Mouse (Mus musculus): ENCODE data around the gene Fam84a. TPM values are rescaled to one million over a fixed set of nuclear protein-coding genes. Genes with fewer than 3 reads are reported as not detected.

Fam84a gene
- polyA plus RNA-seq (2015; fragmentation: Nextera tagmentation; extraction: Ambion mirVana), result 41.8 and 48.4 TPM in 2 replicates

DNA sequence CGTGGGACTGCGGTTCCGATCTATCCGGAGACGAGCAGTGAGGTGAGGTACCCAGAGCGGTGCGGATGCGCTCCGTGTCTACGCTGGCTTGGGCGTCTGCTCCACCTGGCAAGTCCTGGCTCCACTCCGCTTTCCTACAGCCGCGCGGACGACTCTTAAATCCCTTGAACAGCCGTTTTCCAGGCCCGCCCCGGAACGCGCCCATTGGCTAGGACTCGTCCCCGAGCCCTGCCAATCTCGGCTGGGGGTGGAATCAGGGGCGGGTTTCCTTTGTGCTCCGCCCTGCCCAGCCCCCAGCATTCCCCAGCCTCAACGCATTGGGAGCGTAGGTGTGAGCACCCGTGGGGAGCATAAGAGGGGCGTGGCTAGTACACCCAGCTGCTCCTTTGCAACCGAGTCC is at the start of gene Fam84a:
TSS of gene Fam84a (minus strand) at position 134 of the 400 bp plus-strand sequence.
- Histone ChIP-seq H3K4me2 (replicated peaks) (peak within 1 kb of the TSS; percentile 95), H3K9me3 (no peaks in the 10 kb centered on the region), H3K4me3 (replicated peaks) (peak within 1 kb of the TSS; percentile 69), H3K4me1 (replicated peaks) (peaks cover 32% of the 10 kb centered on the region), H3K27ac (peak within 1 kb of the TSS; percentile 71), H3K36me3 (no peaks in the 10 kb centered on the region), H3K9ac (replicated peaks) (peak within 1 kb of the TSS; percentile 71), H3K27me3 (peaks cover 7% of the 10 kb centered on the region; the same call in 1 of the 2 replicates)
- WGBS, result under 1% methylated on average over 31 of the region's 31 CpGs
- ATAC-seq, result peak; percentile 99

DNA sequence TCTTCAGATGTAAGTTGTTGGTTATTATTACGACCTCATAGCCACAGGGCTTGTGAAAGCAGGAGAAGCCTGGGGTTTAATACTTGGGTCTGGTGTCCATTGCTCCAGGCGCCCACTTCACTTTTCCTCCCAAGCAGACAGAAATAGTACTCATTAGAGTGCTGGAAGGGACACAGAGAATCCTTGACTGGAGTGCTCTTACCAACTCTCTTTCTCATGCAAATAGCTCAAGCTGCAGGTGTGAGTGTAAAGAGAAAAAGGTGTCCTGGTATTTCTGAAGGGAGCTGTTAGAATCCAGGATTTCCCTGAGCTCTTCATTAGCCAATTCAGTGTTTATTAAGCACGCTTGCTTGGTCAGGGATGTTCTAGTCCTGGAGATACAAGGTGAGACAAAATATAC is 43.6 kb upstream of the Fam84a start:
- Histone ChIP-seq H3K4me3 (replicated peaks) (no peak overlapping the region), H3K9ac (replicated peaks) (no peak overlapping the region), H3K36me3 (no peaks in the 10 kb centered on the region), H3K9me3 (no peaks in the 10 kb centered on the region), H3K4me1 (replicated peaks) (no peaks in the 10 kb centered on the region), H3K4me2 (replicated peaks) (no peak overlapping the region), H3K27ac (no peak overlapping the region), H3K27me3 (no peaks in the 10 kb centered on the region)
- WGBS, result 72% methylated on average over 3 of the region's 3 CpGs
- ATAC-seq, result no peak

GRCm38 (mm10) chr12:14186689-14187195 is 34.9 kb upstream of the Fam84a start:
- no peaks in the 10 kb centered on the region for H3K4me1 ChIP-seq (replicated peaks)
- 88% methylated on average over 3 of the region's 3 CpGs for WGBS

GRCm38 (mm10) chr12:14165713-14166112 is 13.9 kb upstream of the Fam84a start:
- no peaks in the 10 kb centered on the region for H3K36me3 ChIP-seq
- WGBS, result 80% methylated on average over 2 of the region's 2 CpGs

More at GRCm38 (mm10) chr12:14186689-14187195, 34.9 kb upstream of the Fam84a start:
- no peak overlapping the region for H3K4me2 ChIP-seq (replicated peaks)
- no peak for ATAC-seq
- H3K27ac ChIP-seq, result no peak overlapping the region
- no peaks in the 10 kb centered on the region for H3K27me3 ChIP-seq
- no peaks in the 10 kb centered on the region for H3K9me3 ChIP-seq
- no peak overlapping the region for H3K9ac ChIP-seq (replicated peaks)
- H3K4me3 ChIP-seq (replicated peaks), result no peak overlapping the region
- no peaks in the 10 kb centered on the region for H3K36me3 ChIP-seq

GRCm38 (mm10) chr12:14164936-14165335 is 13.1 kb upstream of the Fam84a start:
- no peaks in the 10 kb centered on the region for H3K36me3 ChIP-seq

More at GRCm38 (mm10) chr12:14165713-14166112, 13.9 kb upstream of the Fam84a start:
- no peak for ATAC-seq
- Histone ChIP-seq H3K4me3 (replicated peaks) (no peak overlapping the region), H3K9ac (replicated peaks) (no peak overlapping the region), H3K9me3 (no peaks in the 10 kb centered on the region), H3K27me3 (no peaks in the 10 kb centered on the region), H3K27ac (no peak overlapping the region), H3K4me2 (replicated peaks) (no peak overlapping the region), H3K4me1 (replicated peaks) (no peaks in the 10 kb centered on the region)

DNA sequence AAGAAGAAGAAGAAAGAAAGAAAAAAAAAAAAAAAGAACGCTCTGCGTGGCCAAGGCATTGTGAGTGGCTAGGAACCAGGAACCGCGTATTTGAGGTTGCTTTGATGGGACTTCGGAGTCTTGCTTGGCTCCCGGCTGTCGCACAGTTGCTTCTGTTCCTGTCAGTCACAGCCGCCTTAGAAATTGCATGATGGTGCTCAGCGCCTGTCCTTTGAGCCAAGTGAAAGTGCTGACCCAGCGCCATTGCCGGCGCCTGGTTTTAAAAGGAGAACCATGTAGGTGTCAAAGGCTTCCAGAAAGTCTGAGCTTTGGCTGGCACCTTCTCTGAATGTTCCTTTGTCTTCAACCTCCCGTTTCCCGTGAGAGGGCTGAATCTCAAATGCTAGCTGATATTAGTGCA is 572 bp upstream of the Fam84a start:
- peak overlapping the region; percentile 69 for H3K4me3 ChIP-seq (replicated peaks)
- WGBS, result under 1% methylated on average over 13 of the region's 14 CpGs
- H3K4me1 ChIP-seq (replicated peaks), result peaks cover 32% of the 10 kb centered on the region
- no peaks in the 10 kb centered on the region for H3K36me3 ChIP-seq
- H3K9me3 ChIP-seq, result no peaks in the 10 kb centered on the region
- H3K27ac ChIP-seq, result no peak overlapping the region
- peak overlapping the region; percentile 51; the same call in 1 of the 2 replicates for H3K9ac ChIP-seq (replicated peaks)
- peak; percentile 32 for ATAC-seq
- peaks cover 7% of the 10 kb centered on the region; the same call in 1 of the 2 replicates for H3K27me3 ChIP-seq
- peak overlapping the region; percentile 95 for H3K4me2 ChIP-seq (replicated peaks)

More at GRCm38 (mm10) chr12:14164936-14165335, 13.1 kb upstream of the Fam84a start:
- 93% methylated on average over 1 of the region's 1 CpGs for WGBS
- Histone ChIP-seq H3K27ac (no peak overlapping the region), H3K4me2 (replicated peaks) (no peak overlapping the region), H3K9me3 (no peaks in the 10 kb centered on the region), H3K27me3 (no peaks in the 10 kb centered on the region), H3K4me3 (replicated peaks) (no peak overlapping the region), H3K4me1 (replicated peaks) (no peaks in the 10 kb centered on the region), H3K9ac (replicated peaks) (no peak overlapping the region)
- ATAC-seq, result no peak

DNA sequence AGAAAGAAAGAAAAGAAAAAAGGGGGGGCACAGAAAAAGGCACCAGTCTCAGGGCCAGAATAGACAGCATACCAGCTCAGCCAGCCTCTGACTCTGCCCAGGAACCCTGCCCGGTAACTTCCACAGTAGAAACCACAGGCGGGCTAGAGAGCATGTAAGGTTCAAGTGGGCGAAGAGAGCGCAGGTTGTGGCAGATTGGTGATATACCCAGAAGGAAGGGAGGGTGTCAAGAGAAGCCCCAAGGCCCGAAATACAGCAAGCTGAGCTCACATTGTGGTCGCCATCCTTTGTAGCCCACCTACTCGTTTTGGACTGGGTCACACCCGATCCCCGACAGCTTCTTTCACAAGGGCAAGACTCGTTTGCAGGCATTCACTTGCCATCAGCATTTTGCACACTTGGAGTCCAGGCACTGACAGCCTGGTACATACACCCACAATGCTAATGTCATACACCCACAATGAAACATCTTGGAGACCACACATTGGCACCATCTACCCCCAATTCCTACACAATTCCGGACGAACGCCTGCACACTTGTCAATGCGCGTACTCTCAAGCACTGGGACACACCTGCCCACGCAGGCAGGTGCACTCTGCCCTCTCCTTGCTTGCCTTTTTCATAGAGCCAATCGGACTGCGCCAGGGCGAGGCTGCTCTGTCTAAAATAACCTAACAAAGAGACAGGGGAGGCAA is 770 bp downstream of the Fam84a start:
- Histone ChIP-seq H3K27ac (peak overlapping the region; percentile 71; the same call in 1 of the 2 replicates), H3K27me3 (peaks cover 7% of the 10 kb centered on the region; the same call in 1 of the 2 replicates), H3K9ac (replicated peaks) (peak overlapping the region; percentile 71), H3K4me3 (replicated peaks) (peak overlapping the region; percentile 69), H3K36me3 (no peaks in the 10 kb centered on the region), H3K4me2 (replicated peaks) (peak overlapping the region; percentile 95), H3K9me3 (no peaks in the 10 kb centered on the region), H3K4me1 (replicated peaks) (peaks cover 32% of the 10 kb centered on the region)
- ATAC-seq, result peak; percentile 37
- WGBS, result 3% methylated on average over 19 of the region's 19 CpGs

- ATAC-seq, result peak; percentile 4; the same call in 1 of the 2 replicates
- H3K9me3 ChIP-seq, result no peaks in the 10 kb centered on the region
- no peaks in the 10 kb centered on the region for H3K36me3 ChIP-seq
- peaks cover 32% of the 10 kb centered on the region for H3K4me1 ChIP-seq (replicated peaks)
- WGBS, result 1% methylated on average over 20 of the region's 20 CpGs
- peak overlapping the region; percentile 71 for H3K9ac ChIP-seq (replicated peaks)
- H3K27ac ChIP-seq, result no peak overlapping the region
- peak overlapping the region; percentile 69 for H3K4me3 ChIP-seq (replicated peaks)
- peak overlapping the region; percentile 95 for H3K4me2 ChIP-seq (replicated peaks)
- H3K27me3 ChIP-seq, result peaks cover 7% of the 10 kb centered on the region; the same call in 1 of the 2 replicates
These were observed 1.3 kb downstream of the Fam84a start for GRCm38 (mm10) chr12:14150568-14150909.

DNA sequence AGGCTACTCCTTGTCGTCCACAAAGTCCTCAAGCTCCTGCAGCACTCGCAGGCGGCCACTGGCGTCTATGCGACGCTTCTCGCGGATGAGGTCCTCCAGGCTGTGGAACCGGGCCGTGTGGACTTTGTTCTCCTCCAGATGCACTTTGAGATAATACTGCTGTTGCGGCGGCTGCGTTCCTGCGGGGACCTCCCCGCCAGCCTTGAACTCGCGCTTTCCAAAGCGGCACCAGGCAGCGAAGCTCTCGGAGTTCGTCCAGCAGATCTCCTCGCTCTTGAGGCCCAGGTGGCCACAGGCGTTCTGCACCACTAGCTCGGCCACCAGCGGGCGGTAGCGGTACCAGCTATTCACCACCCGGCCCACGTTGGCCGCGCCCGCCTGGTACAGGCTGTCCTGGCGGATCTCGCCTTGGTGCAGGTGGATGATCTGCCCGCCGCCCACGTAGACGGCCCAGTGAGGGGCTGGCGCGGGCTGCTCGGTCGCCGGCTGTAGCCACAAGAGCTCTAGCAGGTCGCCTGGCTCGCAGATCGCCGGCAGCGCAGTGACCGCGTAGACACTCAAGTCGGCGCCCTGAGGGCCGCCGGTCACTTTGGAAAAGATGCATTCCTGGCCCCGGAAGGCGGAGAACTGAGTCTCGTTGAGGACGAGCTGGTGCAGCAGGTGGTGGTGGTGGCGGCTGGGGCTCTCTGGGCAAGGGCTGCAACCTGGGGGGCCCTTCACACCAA is 1.8 kb downstream of the Fam84a start:
- peak overlapping the region; percentile 95 for H3K4me2 ChIP-seq (replicated peaks)
- no peak overlapping the region for H3K27ac ChIP-seq
- WGBS, result under 1% methylated on average over 59 of the region's 59 CpGs
- ATAC-seq, result peak; percentile 15
- peak overlapping the region; percentile 69 for H3K4me3 ChIP-seq (replicated peaks)
- H3K36me3 ChIP-seq, result no peaks in the 10 kb centered on the region
- peaks cover 32% of the 10 kb centered on the region for H3K4me1 ChIP-seq (replicated peaks)
- no peaks in the 10 kb centered on the region for H3K9me3 ChIP-seq
- H3K9ac ChIP-seq (replicated peaks), result peak overlapping the region; percentile 71
- peaks cover 7% of the 10 kb centered on the region; the same call in 1 of the 2 replicates for H3K27me3 ChIP-seq

DNA sequence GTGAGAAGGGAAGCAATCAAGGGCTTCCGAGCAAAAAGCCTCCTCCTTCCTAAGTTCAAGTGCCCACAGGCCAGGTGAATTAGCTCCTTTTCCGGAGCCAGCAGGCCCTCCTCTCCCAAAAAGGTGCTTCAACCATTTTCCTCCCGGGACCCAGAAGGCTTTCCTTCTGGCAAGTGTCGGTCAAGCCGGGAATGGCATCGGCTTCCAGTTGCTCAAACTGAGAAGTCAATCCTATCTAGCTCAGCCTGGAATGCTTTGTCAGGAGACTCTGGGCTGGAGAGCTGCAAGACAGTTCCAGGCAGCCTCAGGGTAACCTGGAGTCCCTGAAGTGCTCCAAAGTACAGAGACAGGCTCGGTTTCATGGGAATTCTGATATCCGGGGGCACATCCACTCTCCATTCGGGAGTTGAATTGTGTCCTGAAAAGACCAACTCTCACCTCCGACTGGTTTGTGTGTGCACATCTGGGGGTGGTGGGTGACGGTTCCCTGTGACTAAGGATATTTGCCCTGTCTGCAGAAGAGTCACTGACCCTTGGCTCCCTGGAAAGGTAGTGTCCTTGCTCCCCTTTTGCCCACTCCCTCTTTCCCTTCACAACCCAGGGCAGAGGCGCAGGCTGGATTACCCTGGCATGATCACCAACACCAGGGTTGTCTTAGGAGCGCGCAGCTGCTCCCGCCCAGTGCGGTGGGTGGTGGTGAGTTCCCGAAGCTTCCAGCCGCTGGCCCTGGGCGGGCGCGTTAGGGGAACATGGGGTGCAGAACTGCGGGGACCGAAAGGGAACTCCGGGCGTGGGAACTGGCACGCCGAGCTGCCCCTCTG is 2.6 kb downstream of the Fam84a start:
- H3K27ac ChIP-seq, result no peak overlapping the region
- WGBS, result 10% methylated on average over 27 of the region's 27 CpGs

DNA sequence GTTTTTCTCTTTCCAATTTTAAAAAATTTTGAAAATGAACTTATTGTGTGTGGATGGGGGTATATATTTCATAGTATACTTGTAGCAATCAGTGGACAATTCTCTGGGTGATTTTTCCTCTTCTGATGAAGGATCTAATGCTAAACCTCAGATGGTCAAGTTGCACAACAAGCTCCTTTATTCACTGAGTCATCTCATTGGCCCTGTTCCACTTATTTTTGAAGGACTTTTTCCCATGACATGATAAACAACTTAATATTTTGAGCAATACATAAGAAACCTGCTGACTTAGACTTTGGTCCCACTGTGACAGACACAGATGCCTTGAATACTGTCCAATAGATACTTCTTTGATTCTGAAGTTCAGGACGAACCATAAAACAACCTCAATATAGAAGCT is 14.8 kb downstream of the Fam84a start:
- ATAC-seq, result no peak
- WGBS, result 88% methylated on average over 1 of the region's 1 CpGs
- H3K27me3 ChIP-seq, result no peaks in the 10 kb centered on the region
- no peak overlapping the region for H3K4me2 ChIP-seq (replicated peaks)
- H3K4me1 ChIP-seq (replicated peaks), result no peaks in the 10 kb centered on the region
- no peaks in the 10 kb centered on the region for H3K36me3 ChIP-seq
- H3K27ac ChIP-seq, result no peak overlapping the region
- no peak overlapping the region for H3K9ac ChIP-seq (replicated peaks)
- H3K4me3 ChIP-seq (replicated peaks), result no peak overlapping the region
- no peaks in the 10 kb centered on the region for H3K9me3 ChIP-seq

More for the DNA sequence above, 2.6 kb downstream of the Fam84a start:
- peak overlapping the region; percentile 71 for H3K9ac ChIP-seq (replicated peaks)
- ATAC-seq, result no peak
- H3K4me2 ChIP-seq (replicated peaks), result peak overlapping the region; percentile 95
- H3K9me3 ChIP-seq, result no peaks in the 10 kb centered on the region
- H3K4me1 ChIP-seq (replicated peaks), result peaks cover 32% of the 10 kb centered on the region
- H3K27me3 ChIP-seq, result peaks cover 7% of the 10 kb centered on the region; the same call in 1 of the 2 replicates
- peak overlapping the region; percentile 69 for H3K4me3 ChIP-seq (replicated peaks)
- no peaks in the 10 kb centered on the region for H3K36me3 ChIP-seq

Measured in midbrain, embryonic 13.5 days (tissue).